Mouse (Mus musculus): ENCODE results near the gene Nudt8.

DNA sequence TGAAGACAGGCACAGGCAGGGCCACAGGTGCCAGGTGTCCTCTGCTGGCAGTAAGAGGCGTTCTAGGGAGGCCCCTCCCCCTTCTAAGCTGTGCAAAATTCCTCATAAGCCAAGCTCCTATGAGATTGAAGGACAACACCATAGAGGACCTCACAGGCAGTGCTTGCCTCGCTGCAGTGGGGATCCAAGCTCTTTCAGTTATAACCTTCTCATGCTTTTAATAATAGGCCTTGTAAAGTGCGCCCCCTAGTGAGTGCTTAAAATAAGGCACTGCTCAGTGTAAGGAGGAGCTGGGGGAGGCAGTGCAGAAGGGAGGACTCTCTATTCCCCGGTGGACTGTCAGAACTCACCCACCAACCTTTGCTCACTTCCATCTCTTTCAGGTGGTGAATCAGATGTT lies 20.1 kb upstream of the Nudt8 start:
- TF ChIP-seq CHD2 (IDR thresholded peaks at IDR 0.05; ENCODE audit: low read depth, low read length) (no peak), ZNF384 (IDR thresholded peaks at IDR 0.05; ENCODE audit: low read depth, low read length) (no peak), HCFC1 (IDR thresholded peaks at IDR 0.05; ENCODE audit: borderline replicate concordance, insufficient read depth, low read length) (no peak), ZC3H11A (IDR thresholded peaks at IDR 0.05; ENCODE audit: borderline replicate concordance, low read depth, low read length) (no peak), MAFK (IDR thresholded peaks at IDR 0.05; ENCODE audit: insufficient read depth, low read depth, low read length) (no peak)
